Mouse (Mus musculus) cerebellum, adult 9-10 months (tissue): ENCODE data around the gene Tfap2b.

Experiments used
- DNase-seq: peaks from one replicate; pipeline ENCODE4 v3.0.0; 2022

Tfap2b gene

DNA sequence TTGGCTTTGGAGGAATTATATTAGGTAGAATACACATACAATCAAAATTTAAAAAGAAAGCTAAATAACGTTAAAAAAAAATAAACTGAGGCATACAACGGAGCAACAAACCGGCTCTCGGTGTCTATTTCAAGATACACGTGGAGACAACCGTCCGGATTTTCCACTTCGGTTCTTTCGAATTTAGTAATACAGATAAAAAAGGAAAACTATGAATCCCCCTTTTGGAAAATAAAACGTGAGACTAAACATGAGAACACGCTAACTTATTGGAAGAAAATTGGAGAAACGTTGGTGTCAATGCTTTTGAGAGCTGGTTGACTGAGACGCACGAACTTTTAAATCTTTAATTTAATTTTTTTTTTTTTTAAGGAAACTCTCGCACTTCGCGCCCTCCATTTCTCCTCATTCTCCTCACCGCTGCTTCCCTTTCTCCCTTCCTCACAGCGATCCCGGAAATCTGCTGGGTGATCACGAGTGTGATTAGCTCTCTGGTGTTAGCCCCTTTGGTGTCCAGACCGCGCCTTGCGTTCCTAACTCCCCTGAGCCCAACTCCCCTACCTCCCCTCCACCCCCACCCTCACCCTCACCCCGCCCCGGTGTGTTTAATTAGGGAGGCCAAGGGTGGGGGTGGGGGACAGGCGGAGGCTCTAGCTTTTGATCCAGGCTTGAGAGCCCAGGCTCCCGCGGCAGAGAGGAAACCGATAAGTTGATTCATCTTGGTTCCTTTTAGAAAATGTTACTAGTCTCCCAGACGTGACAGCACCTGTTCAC, 25.9 kb downstream of the Tfap2b start:
- no peak for DNase-seq

DNA sequence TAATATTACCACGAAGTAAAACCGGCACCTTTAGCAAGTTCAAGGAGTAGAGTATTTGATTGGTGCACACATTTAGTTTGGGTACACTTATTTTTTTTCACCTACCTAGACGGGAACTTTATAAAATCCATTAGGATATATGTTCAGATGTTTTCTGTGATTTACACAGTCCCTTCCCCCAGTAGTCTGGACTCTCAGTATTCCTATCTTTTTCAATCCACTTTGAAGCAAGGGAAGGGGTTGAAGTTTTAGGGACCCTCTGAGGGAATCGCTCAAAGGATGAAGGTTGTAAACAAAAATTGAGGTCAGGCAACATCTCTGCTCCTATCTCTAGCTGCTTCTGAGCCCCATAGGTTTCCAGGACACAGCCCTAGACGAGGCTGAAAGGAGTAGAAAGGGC, 27.3 kb downstream of the Tfap2b start:
- DNase-seq = no peak

DNA sequence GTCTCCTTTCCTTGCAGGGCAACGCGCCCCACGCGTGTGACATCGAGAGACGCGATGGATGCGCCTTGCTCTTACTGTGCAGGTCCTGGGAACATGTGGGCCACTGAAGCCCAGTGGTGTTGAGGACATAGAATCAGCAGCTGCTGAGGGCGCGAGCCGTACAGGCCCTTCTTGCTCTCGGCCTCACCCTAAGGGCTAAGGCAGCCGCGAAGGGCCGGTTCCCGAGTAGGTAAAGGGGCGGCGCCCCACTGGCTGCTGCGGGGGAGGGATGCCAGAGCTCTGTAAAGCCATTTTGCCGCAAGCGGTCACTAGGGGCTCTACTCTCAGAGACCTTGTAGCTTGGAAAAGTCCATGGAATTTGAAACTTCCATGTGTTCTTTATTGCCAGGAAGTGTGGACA, 27.9 kb downstream of the Tfap2b start:
- DNase-seq = no peak

GRCm38 (mm10) chr1:19237061-19237460, 28.3 kb downstream of the Tfap2b start:
- no peak for DNase-seq

DNA sequence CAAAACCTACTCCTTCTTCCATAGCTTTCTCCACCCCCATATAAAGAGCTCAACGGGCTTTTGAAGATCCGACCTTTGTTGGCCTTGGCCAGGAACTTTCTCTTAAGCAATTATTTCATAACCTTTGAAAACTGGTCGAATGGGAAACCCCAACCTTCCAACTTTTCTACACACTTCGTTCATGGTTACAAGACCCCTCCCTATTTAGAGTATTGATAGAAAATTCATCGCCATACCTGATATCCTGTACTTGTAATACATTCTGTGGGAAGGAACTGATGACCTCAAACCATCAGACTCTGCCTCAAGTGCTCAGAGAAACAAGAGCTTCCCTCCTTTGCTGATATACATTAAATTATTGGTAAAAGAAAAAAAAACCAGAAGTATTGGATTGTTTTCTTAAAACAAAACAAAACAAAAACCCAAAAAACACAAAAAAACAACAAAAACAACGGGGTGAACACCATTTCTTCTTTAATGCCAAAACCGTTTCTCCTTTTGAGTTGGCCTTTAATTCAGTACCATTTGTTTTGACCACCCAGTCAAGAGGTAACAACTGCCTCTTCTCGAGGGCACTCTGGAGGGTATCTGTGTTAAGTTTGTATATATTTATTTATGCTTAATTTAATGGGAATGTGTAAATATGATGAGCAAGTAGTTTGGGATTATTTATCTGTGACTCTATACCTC, 29.2 kb downstream of the Tfap2b start:
- no peak for DNase-seq

DNA sequence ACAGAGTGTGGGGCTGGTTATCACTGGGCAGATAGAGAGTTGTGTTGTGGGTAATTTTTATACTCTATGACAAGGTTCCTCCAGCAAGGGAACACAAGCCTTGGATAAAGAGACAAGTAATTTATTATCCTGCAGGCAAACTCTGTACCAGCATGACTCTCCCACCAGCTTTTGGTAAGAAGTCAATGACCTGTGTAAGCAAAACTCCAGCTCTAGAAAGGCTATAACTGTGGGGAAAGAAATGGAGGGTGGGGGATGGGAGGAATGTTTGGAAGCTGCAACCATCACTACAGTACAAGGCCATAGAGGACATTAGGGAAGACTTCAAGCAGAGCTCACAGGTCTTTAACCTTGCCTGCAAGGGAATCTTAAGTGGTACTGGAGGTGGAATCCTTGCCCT, 31.3 kb downstream of the Tfap2b start:
- DNase-seq = no peak

GRCm38 (mm10) chr1:19241316-19241715, 32.6 kb downstream of the Tfap2b start:
- DNase-seq = no peak

DNA sequence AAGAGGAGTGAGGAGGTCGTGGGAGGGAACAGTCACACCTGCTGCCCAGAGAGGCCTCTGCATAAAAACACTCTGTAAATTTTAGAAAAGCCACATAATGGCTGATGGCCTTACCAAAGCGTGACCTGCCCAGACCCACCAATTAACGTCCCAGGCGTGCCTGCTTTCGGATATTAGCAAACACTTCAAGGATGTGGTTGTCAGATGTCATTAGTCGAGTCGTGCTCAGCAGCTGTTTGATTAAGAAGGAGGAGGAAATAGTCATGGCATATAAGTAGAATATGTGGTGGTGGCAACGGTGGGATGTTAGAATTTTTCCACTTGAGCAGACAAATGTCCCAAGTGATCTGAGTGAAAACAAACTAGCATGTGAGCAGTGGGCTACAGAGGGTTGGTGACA, 33.3 kb downstream of the Tfap2b start:
- DNase-seq = no peak

- no peak for DNase-seq
These were observed 36.3 kb downstream of the Tfap2b start for GRCm38 (mm10) chr1:19245032-19245431.

GRCm38 (mm10) chr1:19251286-19251685, 42.6 kb downstream of the Tfap2b start:
- no peak for DNase-seq

GRCm38 (mm10) chr1:19269596-19269995, 60.9 kb downstream of the Tfap2b start:
- DNase-seq = no peak
